ENCODE assay signal across 8 mouse cellular contexts in the genomic region with DNA sequence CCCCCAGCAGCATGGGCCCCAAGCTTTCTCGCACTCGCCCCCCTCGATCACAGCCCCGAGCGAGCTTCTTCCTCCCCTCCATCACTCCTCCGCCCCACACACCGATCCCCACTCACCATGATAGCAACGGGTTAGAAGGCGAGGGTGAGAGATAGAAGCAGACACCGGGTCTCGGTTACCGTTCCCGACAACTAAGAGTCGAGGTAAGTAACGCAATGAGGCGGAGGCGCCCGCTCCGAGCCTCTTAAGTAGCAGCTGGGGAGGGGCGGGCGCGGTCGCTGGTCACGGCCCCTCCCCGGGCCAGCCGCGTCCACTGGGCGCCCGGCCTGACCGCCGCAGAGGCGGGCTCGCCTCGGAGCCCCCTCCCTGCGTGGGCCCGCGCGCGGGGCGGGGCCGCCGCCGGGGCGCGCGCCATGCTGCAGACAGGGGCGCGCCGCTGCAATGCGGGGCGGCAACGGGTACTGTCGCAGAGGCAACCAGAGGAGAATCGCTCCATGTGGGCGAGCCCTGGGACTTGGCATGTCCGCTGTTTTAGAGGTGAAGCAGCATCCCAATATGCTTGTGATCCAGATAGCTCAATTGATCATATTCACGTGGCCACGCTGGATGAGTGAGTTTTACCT. TPM values are rescaled to one million over a fixed set of nuclear protein-coding genes. Genes with fewer than 3 reads are reported as not detected.
DNase-seq lines count a peak whose midpoint lies in the region; ATAC-seq and TF ChIP-seq lines count a peak whose summit lies in the region.

A gene (minus strand): TSS at position 349 of the 623 bp plus-strand sequence.

- H3K9me3 ChIP-seq in MEL (replicated peaks; ENCODE audit: insufficient read depth, low read length): no peaks in the 10 kb centered on the region
- H3K9me3 ChIP-seq in forebrain, postnatal 0 days (ENCODE audit: low read length): no peaks in the 10 kb centered on the region
- no peaks in the 10 kb centered on the region for H3K9me3 ChIP-seq in neural tube, embryonic 15.5 days (replicated peaks)

- peak within 1 kb of the TSS; percentile 93 for H3K27ac ChIP-seq in MEL (ENCODE audit: control insufficient read depth, low read depth, low read length)
- H3K27ac ChIP-seq in forebrain, postnatal 0 days (ENCODE audit: low read depth, low read length): peak within 1 kb of the TSS; percentile 98
- peak within 1 kb of the TSS; percentile 99 for H3K27ac ChIP-seq in layer of hippocampus, adult 2 months
- peak within 1 kb of the TSS; percentile 99 for H3K27ac ChIP-seq in neural tube, embryonic 15.5 days (replicated peaks)

- peaks cover 2 to 12% of the 10 kb centered on the region in 2 experiments; a peak in 3 of 4 replicates for H3K36me3 ChIP-seq in MEL (ENCODE audit: control insufficient read depth in 1 of 2, insufficient read depth in 2 of 2, low read length in 2 of 2)
- H3K36me3 ChIP-seq in forebrain, postnatal 0 days (ENCODE audit: insufficient read depth): 0 out of 2 replicates have a peak, but pooled peaks cover 4% of the 10 kb centered on the region
- peaks cover 3% of the 10 kb centered on the region; the same call in 1 of the 2 replicates for H3K36me3 ChIP-seq in neural tube, embryonic 15.5 days

- ATAC-seq in forebrain, postnatal 0 days: peak; percentile 90
- ATAC-seq in neural tube, embryonic 15.5 days (ENCODE audit: low FRiP score): peak; percentile 96

- H3K79me2 ChIP-seq in MEL (ENCODE audit: control insufficient read depth, insufficient read depth, low read length, poor library complexity): peaks cover 21% of the 10 kb centered on the region

- peak within 1 kb of the TSS; percentile 93 for H3K4me2 ChIP-seq in forebrain, postnatal 0 days (ENCODE audit: low read depth)
- H3K4me2 ChIP-seq in neural tube, embryonic 15.5 days: peak within 1 kb of the TSS; percentile 66

- 6% methylated on average over 55 of the region's 58 CpGs for WGBS in forebrain, postnatal 0 days
- WGBS in lung, adult 2 months: under 1% methylated on average over 58 of the region's 58 CpGs
- WGBS in neural tube, embryonic 15.5 days: under 1% methylated on average over 56 of the region's 58 CpGs

- no peak for TF ChIP-seq EP300 in MEL (IDR thresholded peaks at IDR 0.05; ENCODE audit: low read depth in 1 of 2, low read length in 2 of 2)

- peak; percentile 99 for TF ChIP-seq POLR2A in MEL (IDR thresholded peaks at IDR 0.05; ENCODE audit: control insufficient read depth in 1 of 2, insufficient read depth in 1 of 2, low read depth in 1 of 2, low read length in 2 of 2, poor library complexity in 1 of 2)
- TF ChIP-seq POLR2A in lung, adult 2 months (IDR thresholded peaks at IDR 0.05; ENCODE audit: borderline replicate concordance, extremely low read depth, low read depth, low read length): peak; percentile 90

- peaks cover 5 to 7% of the 10 kb centered on the region in 2 experiments; a peak in 3 of 4 replicates for H3K4me1 ChIP-seq in MEL (ENCODE audit: control insufficient read depth in 1 of 2, insufficient read depth in 2 of 2, low read length in 2 of 2)
- H3K4me1 ChIP-seq in forebrain, postnatal 0 days (ENCODE audit: insufficient read depth): 0 out of 2 replicates have a peak, but pooled peaks cover 4% of the 10 kb centered on the region
- peaks cover 4% of the 10 kb centered on the region for H3K4me1 ChIP-seq in lung, adult 2 months (ENCODE audit: control insufficient read depth, insufficient read depth, low read length)
- H3K4me1 ChIP-seq in neural tube, embryonic 15.5 days: peaks cover 27% of the 10 kb centered on the region

- H3K9ac ChIP-seq in MEL (ENCODE audit: control insufficient read depth, low read depth, low read length, poor library complexity, severe bottlenecking): peak within 1 kb of the TSS; percentile 86
- H3K9ac ChIP-seq in forebrain, postnatal 0 days: peak within 1 kb of the TSS; percentile 85
- H3K9ac ChIP-seq in neural tube, embryonic 15.5 days (replicated peaks): peak within 1 kb of the TSS; percentile 90

- peak within 1 kb of the TSS; percentile 61 to 83 for H3K4me3 ChIP-seq in MEL (ENCODE audit: control insufficient read depth in 1 of 2, insufficient read depth in 1 of 2, low read depth in 2 of 2, low read length in 2 of 2)
- peak within 1 kb of the TSS; percentile 79 for H3K4me3 ChIP-seq in forebrain, postnatal 0 days (ENCODE audit: low read depth, low read length)
- H3K4me3 ChIP-seq in layer of hippocampus, adult 2 months: peak within 1 kb of the TSS; percentile 73
- peak within 1 kb of the TSS; percentile 96 for H3K4me3 ChIP-seq in lung, adult 2 months (replicated peaks; ENCODE audit: extremely low read depth, low read depth, low read length)
- H3K4me3 ChIP-seq in neural tube, embryonic 15.5 days (replicated peaks): peak within 1 kb of the TSS; percentile 72

- TF ChIP-seq CTCF in MEL (IDR thresholded peaks at IDR 0.05 in 2 of 3, conservative IDR thresholded peaks at IDR 0.05 in 1 of 3; ENCODE audit: control insufficient read depth in 1 of 3, insufficient read depth in 1 of 3, low read depth in 2 of 3, low read length in 3 of 3, poor library complexity in 1 of 3, severe bottlenecking in 1 of 3): no peak
- TF ChIP-seq CTCF in forebrain, postnatal 0 days (IDR thresholded peaks at IDR 0.05; ENCODE audit: low read depth): no peak; the same call in 1 of the 2 replicates
- TF ChIP-seq CTCF in layer of hippocampus, adult 2 months (conservative IDR thresholded peaks at IDR 0.05): peak; percentile 35
- TF ChIP-seq CTCF in lung, adult 2 months (IDR thresholded peaks at IDR 0.05; ENCODE audit: insufficient read depth, low read length): no peak

- TF ChIP-seq RAD21 in MEL (IDR thresholded peaks at IDR 0.05; ENCODE audit: low read depth, low read length): no peak

- intact Hi-C loops in heart, postnatal 36 days (cut with DNase I): loop anchor here (1.0 to 2.0 kb wide), 3 partner anchors 18 to 59 kb away; a partner anchor contains a TSS

- peak; percentile 95 for DNase-seq in MEL (ENCODE audit: low read depth, low spot score)
- DNase-seq in cerebellum, adult 18-20 months: peak; percentile 89 to 96
- DNase-seq in forebrain, postnatal 0 days: peak; percentile 95
- DNase-seq in heart, postnatal 36 days: peak; percentile 91 to 92
- DNase-seq in layer of hippocampus, adult 2 months (ENCODE audit: low spot score in 2 of 2): peak; percentile 87 to 90
- peak; percentile 90 for DNase-seq in lung, adult 2 months
- peak; percentile 84 for DNase-seq in testis, postnatal 14 days (ENCODE audit: low spot score)

- no peaks in the 10 kb centered on the region for H3K27me3 ChIP-seq in MEL (ENCODE audit: control insufficient read depth in 1 of 2, insufficient read depth in 2 of 2, low read length in 2 of 2)
- no peaks in the 10 kb centered on the region for H3K27me3 ChIP-seq in forebrain, postnatal 0 days (ENCODE audit: insufficient read depth, low read length)
- no peaks in the 10 kb centered on the region for H3K27me3 ChIP-seq in neural tube, embryonic 15.5 days (replicated peaks)

TF ChIP-seq in MEL, 35 proteins besides CTCF, POLR2A, EP300 and RAD21 (continues in another document):
- TF ChIP-seq GATA1 (IDR thresholded peaks at IDR 0.05; ENCODE audit: low read depth, low read length) (no peak), ELF1 (IDR thresholded peaks at IDR 0.05; ENCODE audit: low read depth, low read length) (no peak), USF1 (IDR thresholded peaks at IDR 0.05; ENCODE audit: low read depth, low read length) (peak; percentile 26; the same call in 1 of the 2 replicates), GABPA (IDR thresholded peaks at IDR 0.05; ENCODE audit: low read depth, low read length) (no peak), TAL1 (IDR thresholded peaks at IDR 0.05; ENCODE audit: low read length) (no peak), ZKSCAN1 (IDR thresholded peaks at IDR 0.05; ENCODE audit: low read depth, low read length) (no peak), USF2 (IDR thresholded peaks at IDR 0.05; ENCODE audit: borderline replicate concordance in 1 of 2, insufficient read depth in 1 of 2, low read depth in 1 of 2, low read length in 2 of 2) (no peak), POLR2AphosphoS2 (IDR thresholded peaks at IDR 0.05; ENCODE audit: low read length) (peak; percentile 99), CHD1 (IDR thresholded peaks at IDR 0.05; ENCODE audit: low read depth, low read length) (no peak), KAT2A (conservative IDR thresholded peaks at IDR 0.05; ENCODE audit: low read depth, low read length) (no peak; the same call in 1 of the 2 replicates), TCF12 (IDR thresholded peaks at IDR 0.05; ENCODE audit: low read depth, low read length) (no peak; the same call in none of the 2 replicates), RCOR1 (IDR thresholded peaks at IDR 0.05; ENCODE audit: low read depth, low read length) (no peak), MXI1 (IDR thresholded peaks at IDR 0.05; ENCODE audit: low read depth, low read length) (peak; percentile 92), SMC3 (IDR thresholded peaks at IDR 0.05; ENCODE audit: low read depth, low read length) (no peak), MAZ (IDR thresholded peaks at IDR 0.05; ENCODE audit: low read depth, low read length) (peak; percentile 27; the same call in 1 of the 2 replicates), NRF1 (IDR thresholded peaks at IDR 0.05; ENCODE audit: insufficient read depth, low read depth, low read length, poor library complexity, severe bottlenecking) (peak; percentile 50; the same call in 1 of the 2 replicates), ETS1 (IDR thresholded peaks at IDR 0.05; ENCODE audit: low read depth, low read length) (peak; percentile 11; the same call in 1 of the 2 replicates), MYC (IDR thresholded peaks at IDR 0.05; ENCODE audit: low read depth, low read length) (peak; percentile 91), CHD2 (IDR thresholded peaks at IDR 0.05; ENCODE audit: low read length) (no peak), ZC3H11A (IDR thresholded peaks at IDR 0.05; ENCODE audit: low read depth, low read length) (no peak), SIN3A (IDR thresholded peaks at IDR 0.05; ENCODE audit: low read length) (peak; percentile 86), ZMIZ1 (IDR thresholded peaks at IDR 0.05; ENCODE audit: low read depth, low read length) (peak; percentile 99), E2F4 (IDR thresholded peaks at IDR 0.05; ENCODE audit: borderline replicate concordance, low read depth, low read length) (no peak)

RNA-seq across cellular contexts. Expression of the gene that starts here (rescaled TPM):
- 1,577 and 1,672 TPM in 2 replicates for total RNA-seq in MEL (2012; rRNA removed)
- polyA plus RNA-seq in MEL (2012; ENCODE audit: insufficient read depth in 1 of 2, insufficient read length in 2 of 2, low read depth in 1 of 2, low replicate concordance in 2 of 2, missing spikeins in 1 of 2): 1,000 to 10,000 TPM in 1 of 2 experiments, not detected in 1; 1,861 TPM
- 1,927 and 1,958 TPM in 2 replicates for total RNA-seq in forebrain, postnatal 0 days (2014; rRNA removed)
- 1,265 and 1,341 TPM in 2 replicates for polyA plus RNA-seq in forebrain, postnatal 0 days (2015; fragmentation: Nextera tagmentation; extraction: Ambion mirVana)
- 100 to 1,000 TPM; 130 to 145 TPM for total RNA-seq in heart, postnatal 36 days (2021)
- 100 to 1,000 TPM; 466 to 491 TPM for total RNA-seq in layer of hippocampus, adult 2 months (2021)
- 1,081 and 1,265 TPM in 2 replicates for polyA plus RNA-seq in lung, adult 2 months (2012; rRNA removed)
- 1,446 and 1,534 TPM in 2 replicates for polyA plus RNA-seq in neural tube, embryonic 15.5 days (2015; fragmentation: Nextera tagmentation; extraction: Ambion mirVana)

Comparison
In these comparisons a context has a peak if more than half of its experiments do, and no peak if none do; other contexts are left out.
1. Peak in every context shown above with its lines: DNase-seq, ATAC-seq, H3K4me3 ChIP-seq and H3K27ac ChIP-seq.